Mouse (Mus musculus) E14TG2a.4 (cell line): ENCODE data around the gene Gpr84.

Experiments used
- H3K27me3 ChIP-seq: 2 replicates; pipeline ENCODE4 v1.6.1; 2014; ENCODE audit warnings: low read length, control low read depth; ENCODE audit not compliant: insufficient read depth
- H3K36me3 ChIP-seq: 2 replicates; pipeline ENCODE4 v1.6.1; 2014; ENCODE audit warnings: low read length, control low read depth; ENCODE audit not compliant: insufficient read depth
- H3K4me1 ChIP-seq: replicated peaks from 2 replicates; pipeline ENCODE4 v1.6.1; 2014; ENCODE audit warnings: low read depth, low read length, control low read depth
- H3K4me3 ChIP-seq: replicated peaks from 2 replicates; pipeline ENCODE4 v1.5.1; 2014; ENCODE audit warnings: mild to moderate bottlenecking, low read length
- H3K9me3 ChIP-seq: 2 replicates; pipeline ENCODE4 v1.6.1; 2014; ENCODE audit warnings: low read length, control low read depth
- CTCF ChIP-seq: conservative IDR thresholded peaks from 2 replicates; pipeline ENCODE4 v1.5.1; 2014; ENCODE audit warnings: low read length
- NANOG ChIP-seq: IDR thresholded peaks from 2 replicates; pipeline ENCODE4 v1.6.1; 2014; ENCODE audit warnings: borderline replicate concordance, low read length, mixed read lengths
- POU5F1 ChIP-seq: IDR thresholded peaks from 2 replicates; pipeline ENCODE4 v1.6.1; 2014; ENCODE audit warnings: low read length, borderline replicate concordance

The Gpr84 gene

DNA sequence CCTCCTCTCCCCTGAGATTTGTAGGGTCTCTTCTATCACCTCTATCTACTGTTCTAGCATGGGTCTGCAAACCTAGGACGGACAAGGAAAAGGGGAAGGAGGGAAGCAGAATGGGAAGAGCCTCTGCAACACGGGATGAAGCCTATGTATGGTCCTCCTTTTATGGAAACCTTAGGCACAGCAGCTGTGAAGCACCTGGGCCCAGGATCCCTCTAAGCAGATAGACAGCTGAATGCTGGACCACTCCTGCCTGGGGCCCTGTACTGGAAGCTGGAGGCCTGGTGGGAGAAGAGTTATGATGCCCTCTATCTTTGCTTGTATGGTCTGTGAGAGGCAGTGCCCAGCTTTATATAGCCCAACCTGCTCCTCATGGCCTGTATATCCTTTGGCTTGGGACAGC, 9.9 kb downstream of the Gpr84 start:
- TF ChIP-seq POU5F1 (no peak), NANOG (no peak), CTCF (no peak)
- Histone ChIP-seq H3K36me3 (peaks cover 45% of the 10 kb centered on the region), H3K9me3 (no peaks in the 10 kb centered on the region), H3K4me1 (peaks cover 92% of the 10 kb centered on the region), H3K4me3 (peak overlapping the region; percentile 62; the same call in 1 of the 2 replicates), H3K27me3 (peaks cover 39% of the 10 kb centered on the region)

DNA sequence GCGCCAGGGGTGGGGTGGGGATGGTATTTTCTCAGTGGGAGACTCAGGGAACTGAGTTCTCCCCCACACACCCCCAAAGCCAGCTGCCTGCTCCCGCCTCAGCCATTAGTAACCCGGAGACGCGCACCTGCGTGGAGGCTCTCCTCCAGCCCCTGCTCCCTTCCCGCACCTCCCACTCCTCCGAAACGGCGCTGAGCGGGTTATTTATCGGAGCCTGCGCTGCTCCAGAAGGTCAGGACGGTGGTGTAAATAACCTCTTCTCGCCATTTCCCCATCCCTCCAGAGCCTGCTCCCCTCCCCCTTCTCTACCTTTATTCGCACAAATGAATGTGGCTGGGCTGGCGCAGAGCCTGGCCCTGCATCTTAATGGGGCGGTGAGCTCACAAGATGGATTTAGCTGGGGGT, 10.3 kb downstream of the Gpr84 start:
- Histone ChIP-seq H3K4me3 (peak overlapping the region; percentile 62), H3K4me1 (peaks cover 96% of the 10 kb centered on the region), H3K36me3 (peaks cover 50% of the 10 kb centered on the region), H3K27me3 (peaks cover 38% of the 10 kb centered on the region), H3K9me3 (no peaks in the 10 kb centered on the region)
- TF ChIP-seq CTCF (no peak), NANOG (no peak), POU5F1 (no peak)

DNA sequence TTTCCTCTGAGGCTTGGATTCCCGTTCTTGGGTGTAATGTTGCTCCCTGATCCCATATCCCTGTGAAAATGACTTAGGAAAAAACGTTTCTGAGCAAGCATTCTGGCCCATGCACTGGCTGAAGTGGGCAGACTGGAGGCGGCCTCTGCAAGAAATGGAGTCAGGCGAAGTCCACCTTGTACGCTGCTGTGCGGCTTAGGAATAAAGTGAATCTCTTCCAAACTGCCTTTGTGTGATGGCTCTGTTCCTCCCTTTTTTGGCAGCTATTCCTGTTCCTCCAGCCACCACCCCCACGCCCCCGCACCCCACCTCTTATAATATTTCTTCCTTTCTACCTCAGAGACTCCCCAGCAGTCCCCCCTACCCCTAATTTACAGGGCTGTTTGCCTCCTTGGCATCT, 10.8 kb downstream of the Gpr84 start:
- H3K36me3 ChIP-seq, result peaks cover 54% of the 10 kb centered on the region
- H3K27me3 ChIP-seq, result peaks cover 36% of the 10 kb centered on the region
- H3K4me1 ChIP-seq, result peaks cover 98% of the 10 kb centered on the region
- H3K4me3 ChIP-seq, result peak overlapping the region; percentile 62
- no peak for TF ChIP-seq NANOG
- TF ChIP-seq POU5F1, result no peak
- no peak for TF ChIP-seq CTCF
- no peaks in the 10 kb centered on the region for H3K9me3 ChIP-seq

GRCm38 (mm10) chr15:103298861-103299616, 11.4 kb downstream of the Gpr84 start:
- H3K36me3 ChIP-seq, result peaks cover 57% of the 10 kb centered on the region
- TF ChIP-seq POU5F1 (no peak), NANOG (no peak), CTCF (no peak)
- H3K27me3 ChIP-seq, result peaks cover 30% of the 10 kb centered on the region
- peak overlapping the region; percentile 62; the same call in 1 of the 2 replicates for H3K4me3 ChIP-seq
- H3K9me3 ChIP-seq, result no peaks in the 10 kb centered on the region
- H3K4me1 ChIP-seq, result peaks cover 95% of the 10 kb centered on the region

GRCm38 (mm10) chr15:103298026-103298425, 12.4 kb downstream of the Gpr84 start:
- H3K36me3 ChIP-seq, result peaks cover 67% of the 10 kb centered on the region
- no peak for TF ChIP-seq NANOG
- no peak for TF ChIP-seq CTCF
- TF ChIP-seq POU5F1, result no peak
- H3K9me3 ChIP-seq, result no peaks in the 10 kb centered on the region
- no peak overlapping the region for H3K4me3 ChIP-seq
- H3K4me1 ChIP-seq, result peaks cover 85% of the 10 kb centered on the region
- H3K27me3 ChIP-seq, result peaks cover 20% of the 10 kb centered on the region

GRCm38 (mm10) chr15:103297313-103297712, 13.1 kb downstream of the Gpr84 start:
- TF ChIP-seq NANOG (no peak), POU5F1 (no peak), CTCF (no peak)
- Histone ChIP-seq H3K9me3 (no peaks in the 10 kb centered on the region), H3K36me3 (peaks cover 74% of the 10 kb centered on the region), H3K27me3 (peaks cover 14% of the 10 kb centered on the region), H3K4me3 (no peak overlapping the region), H3K4me1 (peaks cover 77% of the 10 kb centered on the region)

- Histone ChIP-seq H3K36me3 (peaks cover 86% of the 10 kb centered on the region), H3K9me3 (no peaks in the 10 kb centered on the region), H3K4me3 (peak overlapping the region; percentile 29; the same call in 1 of the 2 replicates), H3K27me3 (peaks cover 5% of the 10 kb centered on the region), H3K4me1 (peaks cover 64% of the 10 kb centered on the region)
- no peak for TF ChIP-seq POU5F1
- TF ChIP-seq NANOG, result no peak
- no peak for TF ChIP-seq CTCF
Measured at GRCm38 (mm10) chr15:103295851-103296250, 14.6 kb downstream of the Gpr84 start.

DNA sequence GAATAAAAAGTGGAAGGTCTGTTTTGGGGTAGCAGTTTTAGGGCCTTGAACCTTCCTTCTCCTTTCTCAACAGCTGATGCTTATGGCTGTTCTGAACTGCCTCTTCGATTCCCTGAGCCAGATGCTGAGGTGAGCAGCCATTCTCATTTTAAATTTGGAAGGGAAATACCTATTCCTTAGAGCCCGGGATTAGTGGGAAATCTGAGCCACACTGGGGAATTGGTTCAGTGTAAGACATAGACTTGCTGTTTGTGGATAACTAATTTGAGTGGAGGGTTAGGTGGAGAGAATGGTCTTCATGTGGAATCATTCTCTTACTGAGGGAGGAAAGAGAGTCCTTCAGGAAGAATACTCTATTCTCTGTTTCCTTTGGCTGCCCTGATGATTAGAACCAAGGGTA, 15.8 kb downstream of the Gpr84 start:
- Histone ChIP-seq H3K9me3 (no peaks in the 10 kb centered on the region), H3K36me3 (peaks cover 95% of the 10 kb centered on the region), H3K4me1 (peaks cover 56% of the 10 kb centered on the region), H3K4me3 (no peak overlapping the region), H3K27me3 (no peaks in the 10 kb centered on the region)
- TF ChIP-seq CTCF (no peak), NANOG (no peak), POU5F1 (no peak)

DNA sequence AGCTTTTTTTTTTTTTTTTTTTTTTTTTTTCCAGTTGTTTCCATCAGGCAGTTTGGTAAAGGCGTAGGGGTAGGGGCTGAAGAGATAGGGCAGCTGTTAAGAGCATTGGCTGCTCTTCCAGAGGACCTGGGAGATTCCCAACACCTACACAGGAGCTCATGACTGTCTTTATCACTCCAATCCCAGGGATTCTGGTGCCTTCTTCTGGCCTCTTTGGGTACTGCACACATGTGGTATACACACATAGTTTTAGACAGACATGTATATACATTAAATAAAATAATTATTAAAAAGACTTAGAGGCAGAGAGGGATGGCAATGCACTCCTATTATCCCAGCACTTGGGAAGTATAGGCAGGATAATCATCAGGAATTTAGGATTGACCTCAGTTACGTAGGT, 17.0 kb downstream of the Gpr84 start:
- Histone ChIP-seq H3K4me3 (no peak overlapping the region), H3K4me1 (peaks cover 52% of the 10 kb centered on the region), H3K9me3 (no peaks in the 10 kb centered on the region), H3K36me3 (peaks cover 95% of the 10 kb centered on the region), H3K27me3 (no peaks in the 10 kb centered on the region)
- TF ChIP-seq CTCF (peak; percentile 72), NANOG (no peak)
